Mouse (Mus musculus) liver, postnatal 0 days (tissue): Measurements from ENCODE around the gene Slco3a1. TPM values are rescaled to one million over a fixed set of nuclear protein-coding genes. Genes with fewer than 3 reads are reported as not detected.

Source experiments
- ATAC-seq: fragments of 200-750 bp; cut with Nextera tagmentation; 2 replicates; pipeline ENCODE4 v1.8.0; 2017; ENCODE audit warnings: mild to moderate bottlenecking, moderate library complexity
- DNase-seq: peaks from one replicate; pipeline ENCODE4 v3.0.0-alpha.2; 2016
- H3K27ac ChIP-seq: fragments of 300-500 bp; sonication (generic); 2 replicates; pipeline ENCODE4 v1.5.1; 2014; ENCODE audit warnings: antibody characterized with exemption, moderate library complexity, mild to moderate bottlenecking, low read depth
- H3K27me3 ChIP-seq: fragments of 300-500 bp; sonication (generic); 2 replicates; pipeline ENCODE4 v1.6.1; 2014; ENCODE audit warnings: low read length, control low read depth, mixed read lengths; ENCODE audit not compliant: insufficient read depth
- H3K36me3 ChIP-seq: fragments of 300-500 bp; sonication (generic); replicated peaks from 2 replicates; pipeline ENCODE4 v1.6.1; 2014; ENCODE audit warnings: mild to moderate bottlenecking, control low read depth, low read length, moderate library complexity, mixed read lengths; ENCODE audit not compliant: insufficient read depth
- H3K4me1 ChIP-seq: fragments of 300-500 bp; sonication (generic); 2 replicates; pipeline ENCODE4 v1.6.1; 2014; ENCODE audit warnings: antibody characterized with exemption, mild to moderate bottlenecking, control low read depth; ENCODE audit not compliant: insufficient read depth
- H3K4me2 ChIP-seq: fragments of 300-500 bp; sonication (generic); 2 replicates; pipeline ENCODE4 v1.6.1; 2014; ENCODE audit warnings: low read depth, mild to moderate bottlenecking, low read length, moderate library complexity, mixed read lengths
- H3K4me3 ChIP-seq: fragments of 300-500 bp; sonication (generic); 2 replicates; pipeline ENCODE4 v1.5.1; 2014; ENCODE audit warnings: low read depth, low read length
- H3K9ac ChIP-seq: fragments of 300-500 bp; sonication (generic); replicated peaks from 2 replicates; pipeline ENCODE4 v1.6.1; 2014; ENCODE audit warnings: mild to moderate bottlenecking, moderate library complexity
- H3K9me3 ChIP-seq: fragments of 300-500 bp; sonication (generic); 2 replicates; pipeline ENCODE4 v1.6.1; 2016; ENCODE audit warnings: mild to moderate bottlenecking, control low read depth, low read length, mixed read lengths
- CTCF ChIP-seq: sonication (generic); IDR thresholded peaks from 2 replicates; pipeline ENCODE4 v1.5.1; 2016; ENCODE audit warnings: antibody characterized with exemption, low read depth
- EP300 ChIP-seq: IDR thresholded peaks from 2 replicates; pipeline ENCODE4 v1.6.1; 2016; ENCODE audit warnings: antibody characterized with exemption, low read depth, mild to moderate bottlenecking
- WGBS: fragments of 180-500 bp; shearing (Covaris S2); extraction: QIAGEN DNeasy Blood & Tissue Kit; methylation state at CpG from one replicate; pipeline ENCODE4 v1.1.7; 2014; ENCODE audit not compliant: insufficient replicate concordance; 5-methylcytosine and 5-hydroxymethylcytosine counted together
- polyA plus RNA-seq: library from polyadenylated mRNA; unstranded; fragments of >200 nt; fragmentation: Nextera tagmentation; extraction: Ambion mirVana; gene quantifications from 2 replicates; pipeline ENCODE4 v1.2.1, GENCODE M21; 2015

Slco3a1 gene
- polyA plus RNA-seq, 1 experiment from 2014 or later: 1.2 TPM

DNA sequence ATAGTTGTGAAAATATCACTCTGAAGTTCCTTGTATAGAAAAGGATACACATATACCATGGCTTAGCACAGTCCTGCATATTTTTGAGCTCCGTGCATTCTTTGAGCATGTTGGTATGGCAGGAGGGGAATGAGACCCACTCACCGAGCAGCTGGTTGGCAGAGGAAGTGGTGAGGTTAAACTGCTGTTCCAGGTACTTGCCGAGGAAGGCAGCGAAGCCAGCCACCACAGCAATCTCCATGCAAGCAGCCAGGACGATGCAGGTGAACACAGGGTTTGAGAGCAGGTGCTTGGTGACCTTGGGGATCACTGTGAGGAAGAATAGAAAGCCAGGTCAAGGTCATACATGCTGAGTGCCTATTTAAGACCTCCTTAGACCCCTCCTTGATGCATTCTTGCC is 226.9 kb downstream of the Slco3a1 start:
- Histone ChIP-seq H3K4me2 (no peak overlapping the region), H3K4me1 (no peaks in the 10 kb centered on the region), H3K9me3 (no peaks in the 10 kb centered on the region), H3K9ac (no peak overlapping the region), H3K27me3 (no peaks in the 10 kb centered on the region), H3K27ac (no peak overlapping the region), H3K36me3 (no peaks in the 10 kb centered on the region), H3K4me3 (no peak overlapping the region)
- ATAC-seq: no peak
- no peak for TF ChIP-seq CTCF
- TF ChIP-seq EP300: no peak
- 68% methylated on average over 5 of the region's 5 CpGs for WGBS
- no peak for DNase-seq

DNA sequence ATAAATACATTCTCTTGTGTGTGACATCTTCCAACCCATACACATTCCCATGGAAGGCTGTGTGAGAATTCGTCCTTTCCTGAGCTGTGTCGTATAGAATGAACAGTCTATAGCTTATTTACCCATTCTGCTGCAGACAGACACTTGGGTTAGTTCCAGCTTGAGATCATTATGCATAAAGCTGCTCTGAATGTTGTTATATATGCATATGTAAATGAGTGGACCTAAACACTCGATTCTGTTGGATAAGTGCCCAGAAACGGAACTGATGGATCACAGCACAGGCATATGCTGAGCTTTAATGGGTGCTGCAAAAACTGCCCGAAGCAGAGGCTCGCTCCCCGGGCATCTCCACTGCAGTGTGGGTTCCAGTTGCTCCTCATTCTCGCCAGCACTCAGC is 229.5 kb downstream of the Slco3a1 start:
- Histone ChIP-seq H3K27ac (no peak overlapping the region), H3K9ac (no peak overlapping the region), H3K36me3 (no peaks in the 10 kb centered on the region), H3K27me3 (no peaks in the 10 kb centered on the region), H3K4me3 (no peak overlapping the region), H3K4me1 (no peaks in the 10 kb centered on the region), H3K4me2 (no peak overlapping the region), H3K9me3 (no peaks in the 10 kb centered on the region)
- TF ChIP-seq CTCF: no peak
- TF ChIP-seq EP300: no peak
- DNase-seq (no peak), ATAC-seq (no peak)
- WGBS: 78% methylated on average over 8 of the region's 8 CpGs

- DNase-seq (no peak), ATAC-seq (no peak)
- Histone ChIP-seq H3K4me3 (no peak overlapping the region), H3K36me3 (no peaks in the 10 kb centered on the region), H3K9me3 (no peaks in the 10 kb centered on the region), H3K27me3 (no peaks in the 10 kb centered on the region), H3K4me2 (no peak overlapping the region), H3K4me1 (no peaks in the 10 kb centered on the region), H3K27ac (no peak overlapping the region), H3K9ac (no peak overlapping the region)
- TF ChIP-seq CTCF (no peak), EP300 (no peak)
- WGBS: 55% methylated on average over 5 of the region's 5 CpGs
These were observed 230.9 kb downstream of the Slco3a1 start for GRCm38 (mm10) chr7:74323683-74324082.

DNA sequence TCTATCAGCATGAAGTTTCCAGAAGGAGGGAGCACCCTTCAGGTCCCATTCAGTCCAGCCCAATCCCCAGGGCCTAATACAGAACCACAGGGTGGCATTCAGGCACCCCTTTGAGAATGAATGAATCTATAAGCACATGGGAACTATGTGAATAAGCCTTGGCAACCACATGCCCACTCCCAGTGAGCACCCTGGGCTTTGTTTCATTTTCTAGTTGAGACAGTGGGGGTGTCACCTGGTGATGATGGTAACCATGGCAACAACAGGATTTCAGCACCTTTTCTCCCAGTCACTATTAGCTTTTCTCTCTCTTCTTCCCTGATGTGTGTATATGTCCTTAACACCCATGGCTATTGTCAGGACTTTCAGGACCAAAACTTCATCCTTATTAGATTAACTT is 231.4 kb downstream of the Slco3a1 start:
- Histone ChIP-seq H3K27me3 (no peaks in the 10 kb centered on the region), H3K9me3 (no peaks in the 10 kb centered on the region), H3K4me3 (no peak overlapping the region), H3K36me3 (no peaks in the 10 kb centered on the region), H3K4me2 (no peak overlapping the region), H3K27ac (no peak overlapping the region), H3K9ac (no peak overlapping the region), H3K4me1 (no peaks in the 10 kb centered on the region)
- DNase-seq (no peak), ATAC-seq (no peak)
- no peak for TF ChIP-seq EP300
- TF ChIP-seq CTCF: no peak

DNA sequence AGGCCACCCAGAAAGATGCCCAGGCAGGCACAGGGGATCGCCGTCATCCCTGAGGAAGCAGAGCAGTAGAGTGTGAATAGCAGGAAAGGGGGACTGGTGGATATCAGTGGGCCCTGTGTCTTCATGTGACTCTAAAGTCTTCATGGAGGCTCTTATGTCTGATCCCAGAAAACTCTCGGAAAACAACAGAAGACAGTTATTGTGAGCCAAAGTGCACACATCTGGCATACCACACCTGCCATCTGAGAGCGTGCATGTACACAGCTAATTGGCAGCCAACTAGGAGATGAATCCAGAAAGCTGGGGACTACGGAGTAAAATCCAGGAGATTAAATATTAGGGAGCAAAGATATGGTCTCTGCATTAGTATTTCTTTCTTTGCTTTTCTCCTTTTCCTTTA is 233.9 kb downstream of the Slco3a1 start:
- TF ChIP-seq EP300 (no peak), CTCF (no peak)
- no peaks in the 10 kb centered on the region for H3K4me1 ChIP-seq
- H3K27me3 ChIP-seq: no peaks in the 10 kb centered on the region
- H3K27ac ChIP-seq: no peak overlapping the region
- 80% methylated on average over 5 of the region's 5 CpGs for WGBS
- H3K4me3 ChIP-seq: no peak overlapping the region
- H3K9ac ChIP-seq: no peak overlapping the region
- H3K9me3 ChIP-seq: no peaks in the 10 kb centered on the region
- DNase-seq (no peak), ATAC-seq (no peak)
- H3K36me3 ChIP-seq: no peaks in the 10 kb centered on the region
- H3K4me2 ChIP-seq: no peak overlapping the region

GRCm38 (mm10) chr7:74315836-74316435 is 238.6 kb downstream of the Slco3a1 start:
- 83% methylated on average over 3 of the region's 3 CpGs for WGBS
- Histone ChIP-seq H3K9me3 (no peaks in the 10 kb centered on the region), H3K27ac (no peak overlapping the region), H3K4me2 (no peak overlapping the region), H3K36me3 (no peaks in the 10 kb centered on the region), H3K4me3 (no peak overlapping the region), H3K9ac (no peak overlapping the region), H3K4me1 (no peaks in the 10 kb centered on the region), H3K27me3 (no peaks in the 10 kb centered on the region)
- ATAC-seq (no peak), DNase-seq (no peak)
- no peak for TF ChIP-seq CTCF
- no peak for TF ChIP-seq EP300

- ATAC-seq (no peak), DNase-seq (no peak)
- no peak overlapping the region for H3K27ac ChIP-seq
- H3K9ac ChIP-seq: no peak overlapping the region
- H3K9me3 ChIP-seq: no peaks in the 10 kb centered on the region
- 68% methylated on average over 1 of the region's 1 CpGs for WGBS
- no peaks in the 10 kb centered on the region for H3K36me3 ChIP-seq
- TF ChIP-seq CTCF (no peak), EP300 (no peak)
- H3K4me2 ChIP-seq: no peak overlapping the region
- H3K27me3 ChIP-seq: no peaks in the 10 kb centered on the region
- H3K4me3 ChIP-seq: no peak overlapping the region
- H3K4me1 ChIP-seq: no peaks in the 10 kb centered on the region
These were observed 240.3 kb downstream of the Slco3a1 start for GRCm38 (mm10) chr7:74314276-74314675.
